Mouse (Mus musculus) myocyte (in vitro differentiated cells): Measurements from ENCODE around the gene Mbnl2.

Experiments
- CEBPB ChIP-seq: IDR thresholded peaks from 2 replicates; pipeline ENCODE4 v1.6.1; 2011; ENCODE audit warnings: mild to moderate bottlenecking, moderate library complexity; ENCODE audit not compliant: poor library complexity, insufficient read depth, severe bottlenecking
- E2F4 ChIP-seq: IDR thresholded peaks from one replicate; pipeline ENCODE4 v1.6.1; 2011; ENCODE audit warnings: mild to moderate bottlenecking, control low read depth, moderate library complexity; ENCODE audit not compliant: insufficient read depth
- MAX ChIP-seq: IDR thresholded peaks from one replicate; pipeline ENCODE4 v1.6.1; 2011; ENCODE audit warnings: low read depth, mild to moderate bottlenecking, control low read depth
- MYOD1 ChIP-seq, 3 experiments: IDR thresholded peaks; one replicate each; pipeline ENCODE4 v1.6.1; 2011; ENCODE audit warnings: control low read depth in 2 of 3, low read depth in 2 of 3, mild to moderate bottlenecking in 2 of 3, moderate library complexity in 1 of 3; ENCODE audit not compliant: insufficient read length in 2 of 3, control insufficient read depth in 1 of 3
- MYOG ChIP-seq, 3 experiments: IDR thresholded peaks; one replicate each; pipeline ENCODE4 v1.6.1; 2011; ENCODE audit warnings: control low read depth in 2 of 3, low read depth in 2 of 3, mild to moderate bottlenecking in 2 of 3; ENCODE audit not compliant: insufficient read length in 2 of 3, control insufficient read depth in 1 of 3, insufficient read depth in 1 of 3
- POLR2A ChIP-seq: IDR thresholded peaks from one replicate; pipeline ENCODE4 v1.6.1; 2011; ENCODE audit warnings: low read depth, mild to moderate bottlenecking, control low read depth, moderate library complexity; ENCODE audit not compliant: insufficient read length
- POLR2AphosphoS2 ChIP-seq: IDR thresholded peaks from one replicate; pipeline ENCODE4 v1.6.1; 2011; ENCODE audit warnings: low read depth, control low read depth; ENCODE audit not compliant: insufficient read length
- SRF ChIP-seq: IDR thresholded peaks from one replicate; pipeline ENCODE4 v1.6.1; 2011; ENCODE audit warnings: low read depth; ENCODE audit not compliant: control insufficient read depth, insufficient read length
- TCF12 ChIP-seq: IDR thresholded peaks from one replicate; pipeline ENCODE4 v1.6.1; 2011; ENCODE audit warnings: mild to moderate bottlenecking, control low read depth; ENCODE audit not compliant: poor library complexity, insufficient read depth, severe bottlenecking
- TCF3 ChIP-seq: IDR thresholded peaks from one replicate; pipeline ENCODE4 v1.6.1; 2011; ENCODE audit warnings: low read depth, control low read depth; ENCODE audit not compliant: insufficient read length
- USF1 ChIP-seq: IDR thresholded peaks from one replicate; pipeline ENCODE4 v1.6.1; 2011; ENCODE audit warnings: low read depth, mild to moderate bottlenecking, control low read depth, moderate library complexity

DNA sequence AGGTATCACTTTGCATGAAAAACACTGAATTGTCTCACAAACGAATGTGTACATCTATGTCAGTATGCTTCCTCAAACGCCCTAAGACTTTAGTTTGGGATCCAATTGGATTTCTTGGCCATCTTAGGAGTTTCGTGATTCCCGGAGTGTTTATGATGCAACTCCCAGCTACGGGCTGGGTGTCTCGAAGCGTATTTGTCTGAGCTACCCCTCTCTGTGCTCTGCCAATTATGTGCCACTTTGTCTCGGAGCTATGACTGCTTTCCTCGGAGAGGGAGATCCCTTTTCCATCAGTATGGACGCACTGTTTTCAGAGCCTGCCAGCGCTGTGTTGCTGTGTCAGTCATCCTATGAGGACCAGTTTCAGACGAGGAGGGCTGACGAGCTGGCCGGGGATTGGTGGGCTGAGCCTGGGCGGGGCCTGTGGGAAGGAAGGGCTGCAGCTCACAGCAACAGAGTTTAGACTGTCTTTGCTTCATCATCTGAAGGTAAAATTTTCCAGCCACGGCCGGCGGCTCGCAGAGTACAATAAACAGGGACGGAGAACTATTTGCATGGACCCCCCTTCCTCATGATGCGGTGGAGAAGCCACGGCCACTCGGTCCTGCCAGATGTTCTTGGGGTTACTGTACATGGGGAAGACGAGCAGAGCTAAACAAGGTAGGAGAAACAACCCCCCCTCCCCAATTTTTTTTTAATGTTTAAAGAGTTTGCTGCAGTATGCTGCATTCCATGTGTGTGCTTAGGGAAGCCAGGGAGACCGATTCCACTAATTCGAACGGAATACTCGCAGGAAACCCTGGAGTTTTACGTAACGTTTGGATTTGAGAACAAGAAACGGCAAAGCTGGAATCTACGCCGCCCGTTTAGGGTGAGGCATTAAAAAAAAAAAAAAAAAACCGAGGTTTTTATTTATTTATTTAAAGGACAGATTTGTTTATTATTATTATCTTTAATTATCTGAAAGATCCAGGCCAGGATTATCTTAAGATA lies at the start of gene Mbnl2:
- TF ChIP-seq POLR2A, result peak; percentile 71
- TF ChIP-seq USF1, result no peak
- no peak for TF ChIP-seq TCF12
- TF ChIP-seq CEBPB, result peak; percentile 64; the same call in 1 of the 2 replicates
- TF ChIP-seq MAX, result no peak
- TF ChIP-seq MYOD1 (IDR thresholded peaks at IDR 0.05; ENCODE audit: control insufficient read depth in 1 of 3, insufficient read length in 2 of 3, low read depth in 2 of 3), result no peak
- no peak for TF ChIP-seq MYOG (IDR thresholded peaks at IDR 0.05; ENCODE audit: control insufficient read depth in 1 of 3, insufficient read depth in 1 of 3, insufficient read length in 2 of 3, low read depth in 2 of 3)
- no peak for TF ChIP-seq TCF3
- peak; percentile 5 for TF ChIP-seq SRF
- peak; percentile 41 for TF ChIP-seq POLR2AphosphoS2
- no peak for TF ChIP-seq E2F4
